Mouse (Mus musculus): Measurements from ENCODE around the gene Tra2b.
"Not testable (repeated sequence)": the region's sequence is repeated elsewhere in the genome, so short reads cannot be mapped to it uniquely, and the experiment has no call there.

Gene Tra2b

GRCm38 (mm10) chr16:22241376-22242238, 24.2 kb downstream of the Tra2b start:
- DNase-seq: no peak

DNA sequence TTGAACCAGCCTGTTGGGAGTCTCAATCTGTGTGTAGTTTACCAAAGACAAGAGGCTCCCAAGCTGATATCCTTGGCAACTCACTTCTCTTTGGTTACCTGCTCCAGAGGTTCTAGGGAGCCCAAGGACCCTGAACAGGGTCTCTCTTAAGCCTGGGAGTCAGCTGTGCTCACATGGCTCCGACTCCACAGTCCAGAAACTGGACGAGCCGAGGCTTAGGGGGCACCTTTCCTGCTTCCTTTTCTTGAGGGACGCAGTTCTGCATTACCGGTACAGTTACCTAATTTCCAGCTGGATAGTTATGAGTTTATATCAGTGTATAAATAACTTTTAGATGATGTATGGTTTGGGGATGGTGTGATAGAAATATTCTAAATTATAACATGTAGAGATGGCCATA, 24.9 kb downstream of the Tra2b start:
- DNase-seq: no peak

DNA sequence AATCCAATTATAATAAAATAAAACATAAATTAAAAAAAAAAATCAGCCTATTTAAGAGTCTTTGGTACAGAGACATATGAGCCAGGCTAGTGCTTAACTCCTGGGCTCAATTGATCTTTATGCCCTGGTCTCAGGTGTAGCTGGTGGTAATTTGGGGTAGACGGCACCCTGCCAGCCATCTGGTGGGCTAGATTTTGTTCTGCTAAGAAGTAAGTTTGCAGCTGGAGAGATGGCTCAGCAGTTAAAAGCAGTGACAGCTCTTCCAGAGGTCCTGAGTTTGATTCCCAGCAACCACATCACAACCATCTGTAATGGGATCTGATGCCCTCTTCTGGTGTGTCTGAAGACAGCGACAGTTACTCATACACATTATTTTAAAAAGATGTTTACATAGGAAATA, 25.8 kb downstream of the Tra2b start:
- no peak for DNase-seq

DNA sequence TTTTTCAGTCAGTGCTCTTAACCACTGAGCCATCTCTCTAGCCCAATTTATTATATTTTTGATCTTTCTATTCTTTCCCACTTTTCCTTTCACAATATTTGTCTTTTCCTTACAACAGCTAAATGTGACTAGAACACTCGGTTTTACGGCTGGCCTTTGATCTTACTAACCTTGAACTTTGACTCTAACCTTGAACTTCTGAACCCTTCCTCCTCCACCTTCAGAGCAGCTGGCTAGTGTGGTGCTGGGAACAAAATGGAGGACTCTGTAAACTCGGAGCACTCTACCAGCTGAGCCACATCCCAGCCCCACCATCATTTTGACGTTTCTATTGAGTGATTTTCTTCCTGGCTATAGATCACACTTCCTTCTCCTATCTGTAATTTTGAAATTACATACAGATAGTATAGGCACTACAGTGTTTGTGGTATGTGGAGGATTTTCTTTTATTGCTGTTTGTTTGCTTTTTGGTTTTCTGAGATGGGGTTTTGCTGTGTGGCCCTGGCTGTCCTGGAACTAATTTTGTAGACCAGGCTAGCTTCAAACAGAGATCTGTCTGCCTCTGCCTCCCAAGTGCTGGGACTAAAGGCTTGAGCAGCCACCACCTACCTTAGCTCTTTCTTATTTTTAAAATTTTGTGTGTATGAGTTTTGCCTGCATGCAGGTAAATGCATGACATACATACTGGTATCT, 26.7 kb downstream of the Tra2b start:
- no peak for DNase-seq

- not testable (repeated sequence) for DNase-seq
These were observed 27.4 kb downstream of the Tra2b start for GRCm38 (mm10) chr16:22238402-22238801.

- no peak for DNase-seq
These were observed 29.0 kb downstream of the Tra2b start for GRCm38 (mm10) chr16:22236814-22237213.

DNA sequence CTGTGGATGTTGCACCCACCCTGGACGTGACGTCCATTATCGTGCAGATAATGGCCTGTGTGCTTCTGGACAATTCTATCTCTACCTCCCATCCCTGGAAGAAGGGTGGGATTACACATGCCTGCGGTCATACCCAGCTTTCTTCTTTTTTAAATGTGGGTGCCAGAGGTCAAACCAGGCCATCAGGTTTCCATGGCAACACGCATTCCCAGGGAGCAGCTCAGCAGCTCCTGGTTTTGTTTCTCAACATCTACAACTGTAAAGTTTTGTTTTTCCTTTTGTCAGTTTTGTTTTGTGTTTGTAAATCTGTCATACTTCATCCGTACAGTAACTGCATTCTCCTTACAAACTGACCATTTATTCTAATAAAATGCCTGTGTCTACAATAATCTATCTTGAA, 31.3 kb downstream of the Tra2b start:
- DNase-seq: no peak

DNA sequence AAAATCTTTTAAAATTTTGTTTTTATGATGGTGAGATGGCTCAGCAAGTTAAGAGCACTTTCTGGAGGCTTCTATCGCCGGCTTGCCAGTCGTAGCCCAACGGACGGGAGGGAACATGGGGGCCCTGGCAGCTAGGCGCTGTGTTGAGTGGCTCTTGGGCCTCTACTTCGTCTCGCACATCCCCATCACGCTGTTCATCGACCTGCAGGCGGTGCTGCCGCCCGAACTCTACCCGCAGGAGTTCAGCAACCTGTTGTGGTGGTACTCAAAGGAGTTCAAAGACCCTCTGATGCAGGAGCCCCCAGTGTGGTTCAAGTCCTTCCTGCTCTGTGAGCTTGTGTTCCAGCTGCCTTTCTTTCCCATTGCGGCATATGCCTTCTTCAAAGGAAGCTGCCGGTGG, 35.5 kb downstream of the Tra2b start:
- not testable (repeated sequence) for DNase-seq

- DNase-seq: no peak
These were observed 62.3 kb downstream of the Tra2b start for GRCm38 (mm10) chr16:22203501-22203900.

GRCm38 (mm10) chr16:22201858-22202257, 63.9 kb downstream of the Tra2b start:
- no peak for DNase-seq

DNA sequence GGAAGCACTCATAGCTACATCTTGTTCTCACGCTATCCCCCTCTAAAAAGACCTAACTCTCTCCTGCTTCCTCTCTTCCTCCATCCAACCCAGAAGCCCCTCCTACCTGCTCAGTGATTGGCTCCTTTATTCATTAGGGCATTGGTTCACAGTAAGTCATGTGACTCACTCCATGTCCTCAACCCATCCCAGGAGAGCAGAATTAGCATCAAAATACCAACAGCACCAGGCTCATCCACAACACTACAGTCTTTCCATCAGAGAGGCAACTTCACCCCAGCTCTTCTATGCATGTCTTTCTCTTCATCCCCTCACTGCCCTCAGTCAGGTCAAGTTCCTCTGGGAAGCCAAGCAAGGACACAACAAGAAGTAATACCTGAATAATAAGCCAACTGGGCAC, 65.3 kb downstream of the Tra2b start:
- no peak for DNase-seq

Measured in lung, postnatal 10 days (tissue).